Mouse (Mus musculus): ENCODE measurements around the gene Ccdc171. TPM values are rescaled to one million over a fixed set of nuclear protein-coding genes. Genes with fewer than 3 reads are reported as not detected.
A peak's percentile ranks its signal among the peaks of the same experiment; 100 is the strongest.
"Not testable (repeated sequence)": the region's sequence is repeated elsewhere in the genome, so short reads cannot be mapped to it uniquely, and the experiment has no call there.

Ccdc171 gene
- total RNA-seq, 2 experiments from 2014 or later = 4.0 to 7.3 TPM

DNA sequence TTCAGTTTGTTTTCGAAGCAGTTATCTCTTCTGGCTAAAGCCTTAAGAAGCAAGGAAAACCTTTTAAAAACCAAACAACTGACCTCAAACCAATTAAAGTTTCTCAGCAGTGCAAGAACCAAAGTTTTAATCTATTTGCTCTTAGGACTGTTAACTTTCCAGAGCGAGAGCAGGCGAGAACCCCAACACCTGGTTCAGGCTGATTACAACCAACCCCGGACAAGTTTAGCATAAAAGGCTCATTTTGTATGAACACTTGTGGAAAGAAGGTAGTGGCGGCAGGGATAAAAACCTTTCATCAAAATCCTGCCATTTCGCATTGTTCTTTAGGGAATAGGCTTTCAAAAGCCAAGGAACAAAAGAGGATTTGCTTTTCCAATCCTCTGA is 896 bp upstream of the Ccdc171 start:
- no peak for ATAC-seq (replicated peaks; ENCODE audit: poor library complexity, severe bottlenecking)

DNA sequence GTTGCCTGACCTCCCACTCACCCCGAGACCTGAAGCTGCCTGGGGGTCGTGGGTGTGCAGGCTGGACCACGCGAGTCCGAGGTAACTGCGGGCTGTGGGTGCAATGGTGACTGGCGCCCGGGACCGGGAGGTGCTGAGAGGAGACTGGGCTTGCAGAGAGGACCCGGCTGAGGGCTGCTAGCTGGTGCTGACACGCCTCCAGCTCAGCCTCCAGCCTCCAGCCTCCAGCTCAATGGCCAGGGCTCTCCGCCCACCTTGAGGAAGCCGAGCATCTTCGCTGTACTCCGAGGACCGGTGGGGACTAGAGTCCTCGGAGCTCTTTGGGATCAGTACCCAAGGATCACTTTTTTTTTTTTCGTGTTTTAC is 328 bp downstream of the Ccdc171 start:
- ATAC-seq (replicated peaks; ENCODE audit: poor library complexity, severe bottlenecking) = peak; percentile 66

DNA sequence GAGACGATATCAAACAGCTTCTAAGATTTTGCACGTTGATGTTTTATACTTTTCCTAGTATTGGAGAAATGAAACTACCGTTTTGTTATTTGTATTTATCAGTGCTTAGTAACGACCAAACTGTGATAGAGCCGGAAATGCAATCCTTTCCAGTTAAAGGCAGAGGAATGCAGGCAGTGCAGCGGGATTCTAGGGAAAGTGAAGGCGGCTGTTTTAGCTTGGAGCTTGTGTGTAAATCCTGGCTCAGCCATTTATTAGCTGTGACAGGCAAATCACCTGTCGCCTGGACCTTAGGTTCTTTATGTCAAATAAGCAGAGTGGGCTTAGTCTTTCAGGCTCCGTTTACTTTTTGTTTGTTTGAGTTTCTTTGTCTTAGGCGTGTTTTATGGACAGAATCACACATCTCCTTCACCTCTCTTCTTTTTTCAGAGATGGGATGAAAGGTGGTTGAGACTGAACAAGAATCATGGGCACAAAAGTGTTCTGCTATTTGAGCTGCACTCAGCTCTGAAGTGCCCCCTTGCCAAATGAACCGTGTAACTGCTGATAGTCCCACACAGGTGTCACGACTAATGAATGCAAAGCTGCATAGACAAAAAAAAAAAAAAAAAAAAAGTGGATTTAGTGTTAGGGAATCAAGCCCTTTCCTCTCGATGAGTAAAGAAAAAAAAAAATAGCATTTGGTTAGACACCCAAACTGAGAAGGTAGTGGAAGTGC is 1.1 kb downstream of the Ccdc171 start:
- peak; percentile 32 for ATAC-seq (replicated peaks; ENCODE audit: poor library complexity, severe bottlenecking)

DNA sequence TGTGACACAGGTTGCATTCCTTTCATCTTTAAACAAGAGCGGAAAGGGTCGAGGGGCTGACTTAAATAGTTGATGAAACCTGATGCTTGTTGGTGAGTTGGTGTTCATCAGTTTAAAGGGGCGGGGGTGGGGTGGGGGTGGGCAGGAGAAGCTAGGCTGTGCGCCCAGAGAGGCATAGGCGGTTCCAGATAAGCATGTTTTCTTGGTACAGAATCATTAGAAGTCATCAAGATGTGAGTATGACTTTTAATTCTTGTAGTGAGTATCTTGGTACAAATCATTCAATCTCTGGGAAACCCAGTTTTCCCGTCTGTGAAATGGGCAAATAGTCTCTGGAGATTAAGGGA is 1.6 kb downstream of the Ccdc171 start:
- no peak for ATAC-seq (replicated peaks; ENCODE audit: poor library complexity, severe bottlenecking)

DNA sequence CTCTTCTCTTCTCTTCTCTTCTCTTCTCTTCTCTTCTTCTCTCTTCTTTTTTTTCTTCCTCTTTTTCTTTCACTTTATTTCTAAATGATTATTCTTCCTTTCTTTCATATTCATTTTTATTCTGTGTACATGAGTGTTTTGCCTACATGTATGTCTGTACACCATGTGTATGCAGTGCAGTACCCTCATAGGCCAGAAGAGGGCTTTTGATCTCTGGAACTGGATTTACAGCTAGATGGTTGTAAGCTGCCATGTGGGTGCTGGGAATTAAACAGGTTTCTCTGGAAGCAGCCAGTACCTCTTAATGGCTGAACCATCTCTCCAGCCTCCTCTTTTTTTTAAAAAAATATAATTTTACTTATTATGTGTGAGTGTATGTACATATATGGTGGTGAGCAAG is 2.6 kb downstream of the Ccdc171 start:
- ATAC-seq (replicated peaks; ENCODE audit: poor library complexity, severe bottlenecking) = no peak

DNA sequence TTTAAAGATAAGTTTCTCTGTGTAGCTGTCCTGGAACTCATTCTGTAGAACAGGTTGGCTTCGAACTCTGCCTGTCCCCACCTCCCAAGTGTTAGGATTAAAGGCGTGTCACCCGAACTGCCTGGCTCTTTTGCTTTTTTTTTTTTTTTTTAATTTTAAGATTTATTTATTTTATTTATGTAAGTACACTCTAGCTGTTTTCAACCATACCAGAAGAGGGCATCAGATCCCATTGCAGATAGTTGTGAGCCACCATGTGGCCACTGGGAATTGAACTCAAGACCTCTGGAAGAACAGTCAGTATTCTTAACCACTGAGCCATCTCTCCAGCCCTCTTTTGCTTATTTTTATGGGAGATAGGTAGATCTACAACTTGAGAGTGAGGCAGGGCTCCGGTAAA is 4.7 kb downstream of the Ccdc171 start:
- not testable (repeated sequence) for ATAC-seq (replicated peaks; ENCODE audit: poor library complexity, severe bottlenecking)

DNA sequence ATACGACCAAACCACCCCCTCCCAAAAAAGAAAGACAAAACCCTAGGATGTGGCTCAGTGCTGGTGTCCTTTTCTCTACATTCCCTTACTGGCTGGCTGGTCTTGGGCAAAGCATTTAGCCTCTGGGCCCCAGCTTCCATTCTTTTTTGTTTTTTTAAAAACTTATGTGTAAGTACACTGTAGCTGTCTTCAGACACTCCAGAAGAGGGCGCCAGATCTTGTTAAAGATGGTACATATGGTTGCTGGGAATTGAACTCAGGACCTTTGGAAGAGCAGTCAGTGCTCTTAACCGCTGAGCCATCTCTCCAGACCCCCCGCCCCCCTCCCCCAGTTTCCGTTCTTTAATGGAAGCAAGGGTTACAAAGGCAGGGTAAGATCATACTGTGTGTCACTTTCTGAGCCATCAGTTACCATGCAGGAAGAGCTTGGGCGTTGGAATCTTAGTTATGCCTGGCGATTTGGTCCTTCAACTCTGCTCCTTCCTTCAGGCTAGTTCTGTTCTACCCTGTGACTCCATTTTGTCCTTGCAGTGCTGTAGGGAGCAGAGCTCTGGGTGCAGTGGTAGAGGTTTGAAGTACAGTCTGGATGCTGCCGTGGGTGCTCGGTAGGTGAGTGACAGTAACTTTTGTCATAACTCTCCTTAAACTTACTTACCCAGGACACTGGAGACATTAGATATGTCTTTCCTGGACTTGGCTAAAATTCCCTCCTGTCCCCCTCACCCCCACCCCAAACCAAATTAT is 8.0 kb downstream of the Ccdc171 start:
- no peak; the same call in 1 of the 2 replicates for ATAC-seq (replicated peaks; ENCODE audit: poor library complexity, severe bottlenecking)

DNA sequence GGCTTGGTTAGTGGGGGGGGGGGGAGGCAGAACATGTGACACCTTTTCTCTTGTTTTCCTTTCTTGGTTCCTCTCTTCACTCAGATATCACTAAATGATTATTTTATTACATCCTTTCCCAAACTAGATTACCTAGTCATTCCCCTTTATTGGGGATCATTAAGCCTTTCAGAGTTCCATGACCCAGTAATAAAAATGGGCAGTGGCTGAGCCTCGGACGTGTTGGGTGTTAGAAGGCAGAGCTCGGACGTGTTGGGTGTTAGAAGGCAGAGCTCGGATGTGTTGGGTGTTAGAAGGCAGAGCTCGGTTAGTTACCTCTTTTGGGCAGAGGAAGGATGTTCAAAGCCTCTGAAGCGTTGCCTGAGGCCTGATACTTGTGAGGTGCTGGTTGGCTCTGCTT is 8.7 kb downstream of the Ccdc171 start:
- no peak for ATAC-seq (replicated peaks; ENCODE audit: poor library complexity, severe bottlenecking)

DNA sequence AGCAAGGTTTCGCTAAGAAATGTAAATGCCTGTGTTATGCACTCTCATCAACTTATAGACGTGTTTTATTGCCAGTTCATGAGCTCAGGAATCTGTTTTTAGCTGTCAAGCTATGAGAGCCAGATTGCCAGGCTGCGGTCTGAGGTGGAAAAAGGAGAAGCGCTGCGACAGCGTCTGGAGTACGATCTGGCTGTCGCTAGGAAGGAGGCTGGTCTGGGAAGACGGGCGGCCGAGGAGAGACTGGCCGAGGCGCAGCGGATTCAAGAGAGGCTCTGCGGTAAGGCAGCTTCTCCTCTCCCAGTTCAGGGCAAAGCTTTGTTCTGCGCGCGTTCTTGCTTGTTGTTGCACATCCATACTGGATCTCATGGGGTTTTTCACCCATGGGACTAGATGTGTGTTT is 24.2 kb downstream of the Ccdc171 start:
- no peak for ATAC-seq (replicated peaks; ENCODE audit: poor library complexity, severe bottlenecking)

DNA sequence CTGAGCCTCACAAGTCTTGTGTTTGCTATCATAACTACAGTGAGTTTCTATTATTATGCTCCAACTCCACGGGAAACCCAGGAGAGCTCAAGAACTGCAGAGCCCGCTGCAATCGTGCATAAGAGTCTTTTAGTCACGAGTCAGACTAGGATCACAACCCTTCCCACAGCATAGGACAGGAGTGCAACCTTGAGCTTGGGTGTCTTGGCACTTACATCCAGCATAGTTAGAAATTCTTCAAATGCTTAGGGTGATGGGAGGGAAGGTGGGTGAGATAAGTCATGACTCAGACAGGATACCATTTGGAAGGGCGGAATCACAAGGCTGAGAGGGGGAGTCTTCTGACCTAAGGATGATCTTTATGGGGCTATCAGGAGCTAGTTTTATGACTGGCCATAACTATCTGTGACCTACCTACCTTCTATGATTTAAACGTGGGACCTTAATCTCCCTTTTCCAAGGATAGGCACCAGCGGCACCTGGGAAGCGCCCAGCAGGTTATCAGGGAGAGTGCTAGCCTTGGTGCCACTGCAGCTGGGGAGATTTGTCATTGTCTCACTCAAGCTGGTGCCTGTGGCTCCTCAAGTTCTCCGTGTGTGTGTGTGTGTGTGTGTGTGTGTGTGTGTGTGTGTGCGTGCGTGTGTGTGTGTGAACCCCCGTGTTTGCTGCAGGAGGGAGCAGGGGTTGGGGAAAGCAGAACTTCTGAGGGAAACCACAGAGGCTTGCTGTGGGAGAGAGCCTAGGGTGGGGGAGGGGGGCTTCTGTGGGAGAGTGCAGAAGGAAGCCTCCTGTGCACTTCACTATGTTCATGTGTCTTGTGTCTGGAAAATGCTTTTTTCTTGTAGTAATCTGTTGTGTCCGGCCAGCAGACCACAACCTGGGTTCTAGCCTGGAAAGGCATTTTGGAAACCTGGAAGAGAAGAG is 42.1 kb downstream of the Ccdc171 start:
- peak; percentile 98 for ATAC-seq (replicated peaks; ENCODE audit: poor library complexity, severe bottlenecking)

DNA sequence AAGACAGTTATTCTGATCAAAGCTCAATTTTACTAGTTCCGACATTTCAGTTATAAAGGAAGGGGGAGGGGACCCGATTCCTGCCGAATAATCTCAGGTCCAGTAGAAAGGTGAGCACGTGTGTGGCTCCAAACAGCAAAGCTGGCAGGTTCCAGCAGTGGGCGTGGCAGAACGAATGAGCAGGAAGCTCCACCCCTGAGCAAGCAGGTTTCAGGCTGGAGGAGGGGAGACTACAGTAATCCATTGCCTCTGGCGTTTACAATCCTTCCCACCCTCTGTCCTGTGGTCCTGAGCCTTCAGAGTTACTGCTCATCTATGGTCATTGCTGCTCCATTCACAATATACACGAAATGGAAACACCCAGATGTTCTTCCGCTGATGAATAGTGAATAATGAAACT is 42.8 kb downstream of the Ccdc171 start:
- not testable (repeated sequence) for ATAC-seq (replicated peaks; ENCODE audit: poor library complexity, severe bottlenecking)

DNA sequence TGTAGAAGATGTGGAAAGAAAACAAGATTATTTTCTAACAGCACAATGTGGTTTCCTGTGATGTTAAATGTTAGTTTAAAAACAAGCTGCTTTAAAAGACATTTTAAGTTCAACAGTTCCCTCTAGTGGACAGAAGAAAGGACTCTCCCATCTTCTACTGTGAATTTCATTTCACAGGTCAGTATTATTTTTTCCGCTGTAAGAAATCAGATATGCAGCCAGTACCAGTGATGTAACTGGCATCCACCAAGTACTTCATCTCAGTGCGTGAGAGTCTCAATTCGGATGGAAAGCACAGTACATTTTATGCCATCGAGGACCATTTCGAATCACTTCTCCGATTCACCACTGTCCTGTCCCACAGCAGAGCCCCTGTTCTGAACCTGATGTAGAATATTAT is 45.2 kb downstream of the Ccdc171 start:
- ATAC-seq (replicated peaks; ENCODE audit: poor library complexity, severe bottlenecking) = peak; percentile 52

DNA sequence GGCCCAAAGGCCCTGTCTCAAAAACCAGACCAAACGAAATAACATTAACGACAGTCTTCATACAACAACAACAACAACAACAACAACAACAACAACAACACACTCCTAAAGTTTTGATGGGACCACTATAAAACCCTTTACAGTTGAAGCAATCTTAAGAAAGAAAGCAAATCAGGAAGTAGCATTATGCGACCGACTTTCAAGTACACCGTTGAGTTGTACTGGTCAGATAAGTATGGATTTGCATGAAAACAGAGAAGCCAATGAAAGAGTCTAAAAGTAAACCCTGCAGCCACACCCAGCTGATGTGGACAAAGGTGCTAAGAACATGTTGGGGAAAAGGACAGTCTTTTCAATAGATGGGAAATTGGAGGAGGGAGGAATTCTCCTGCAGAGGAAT is 45.7 kb downstream of the Ccdc171 start:
- no peak for ATAC-seq (replicated peaks; ENCODE audit: poor library complexity, severe bottlenecking)

DNA sequence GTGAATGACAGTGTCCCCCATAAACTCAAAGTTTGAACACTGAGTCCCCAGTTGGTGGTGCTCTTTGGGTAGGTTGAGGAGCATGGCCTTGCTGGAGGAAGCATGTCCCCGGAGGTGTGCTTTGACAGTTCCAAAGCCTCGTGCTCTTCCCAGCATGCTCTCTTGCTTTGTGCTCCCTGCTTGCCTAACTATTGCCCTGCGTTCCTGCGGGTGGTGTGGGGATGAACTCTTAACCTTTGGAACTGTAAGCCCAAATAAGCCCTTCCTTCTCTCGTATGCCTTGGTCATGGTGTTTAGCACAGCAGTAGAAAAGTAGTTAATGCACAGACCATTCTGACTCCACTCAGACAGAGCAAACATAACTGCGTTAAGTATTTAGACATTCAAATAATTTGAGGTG is 47.2 kb downstream of the Ccdc171 start:
- ATAC-seq (replicated peaks; ENCODE audit: poor library complexity, severe bottlenecking) = no peak

DNA sequence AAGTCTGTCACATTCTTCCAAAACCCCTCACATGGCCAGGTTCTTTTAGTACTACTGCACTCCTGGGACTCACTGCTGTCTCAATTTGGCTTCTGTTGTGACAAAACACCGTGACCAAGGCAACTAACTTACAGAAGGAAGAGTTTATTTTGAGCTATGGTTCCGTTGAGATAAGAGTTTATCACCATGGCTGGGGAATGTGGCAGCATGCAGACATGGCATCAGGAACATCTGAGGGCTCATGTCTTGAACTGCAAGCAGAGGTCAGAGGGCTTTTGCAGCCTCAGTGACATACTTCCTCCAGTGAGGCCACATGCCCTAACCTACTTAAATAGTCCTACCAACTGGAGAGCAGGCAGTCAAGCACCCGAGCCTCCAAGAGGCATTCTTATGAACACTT is 51.0 kb downstream of the Ccdc171 start:
- no peak for ATAC-seq (replicated peaks; ENCODE audit: poor library complexity, severe bottlenecking)

DNA sequence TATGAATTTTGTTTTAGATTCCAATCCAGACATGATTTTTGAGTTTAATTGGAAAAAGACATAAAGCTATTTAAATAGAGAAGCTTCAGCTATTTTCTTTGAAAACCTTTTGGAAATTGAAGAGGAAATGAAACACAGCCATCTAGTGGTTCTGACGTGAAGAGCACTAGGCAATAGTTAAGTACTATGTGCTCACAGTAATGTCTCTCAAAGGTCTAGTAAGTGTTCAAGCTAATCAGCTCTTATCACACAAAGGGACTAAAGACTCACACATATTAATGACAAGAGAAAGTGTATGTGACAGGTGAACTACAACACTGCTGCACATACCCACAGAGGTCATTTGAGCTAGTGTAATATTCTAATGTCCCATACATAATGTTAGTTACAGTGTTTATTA is 54.8 kb downstream of the Ccdc171 start:
- peak; percentile 48 for ATAC-seq (replicated peaks; ENCODE audit: poor library complexity, severe bottlenecking)

DNA sequence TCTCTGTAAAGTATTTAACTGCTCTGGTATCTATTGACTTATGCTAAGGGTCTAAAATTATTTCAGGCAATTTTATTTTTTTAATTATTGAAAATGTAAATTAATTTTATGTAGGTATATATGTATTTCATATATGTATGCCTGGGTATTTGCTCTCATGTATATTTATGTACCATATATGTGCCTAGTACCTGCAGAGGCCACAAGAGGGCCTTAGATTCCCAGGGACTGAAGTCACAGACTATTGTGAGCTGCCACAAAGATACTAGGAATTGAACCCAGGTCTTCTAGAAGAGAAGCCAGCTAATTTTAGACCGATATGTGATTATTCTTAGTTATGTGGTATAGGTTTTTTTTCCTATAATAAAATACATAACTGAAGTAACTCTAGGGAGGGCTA is 62.2 kb downstream of the Ccdc171 start:
- no peak for ATAC-seq (replicated peaks; ENCODE audit: poor library complexity, severe bottlenecking)

DNA sequence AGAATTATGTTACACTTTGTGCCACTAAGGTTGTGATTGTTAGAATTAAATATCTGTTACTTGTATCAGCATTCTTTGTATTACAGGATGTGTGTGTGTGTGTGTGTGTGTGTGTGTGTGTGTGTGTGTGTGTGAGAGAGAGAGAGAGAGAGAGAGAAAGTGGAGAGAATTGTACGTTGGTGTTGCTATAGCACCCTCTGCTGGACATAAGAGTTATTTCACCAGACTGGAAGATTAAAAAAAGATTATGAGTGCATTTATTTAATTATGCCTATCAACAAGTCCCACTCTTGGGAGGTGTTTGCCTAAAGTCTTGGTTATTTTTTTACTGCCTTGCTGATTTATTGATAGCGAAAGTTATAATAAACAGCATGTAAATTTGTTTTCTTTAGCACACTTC is 71.1 kb downstream of the Ccdc171 start:
- ATAC-seq (replicated peaks; ENCODE audit: poor library complexity, severe bottlenecking) = peak; percentile 70

DNA sequence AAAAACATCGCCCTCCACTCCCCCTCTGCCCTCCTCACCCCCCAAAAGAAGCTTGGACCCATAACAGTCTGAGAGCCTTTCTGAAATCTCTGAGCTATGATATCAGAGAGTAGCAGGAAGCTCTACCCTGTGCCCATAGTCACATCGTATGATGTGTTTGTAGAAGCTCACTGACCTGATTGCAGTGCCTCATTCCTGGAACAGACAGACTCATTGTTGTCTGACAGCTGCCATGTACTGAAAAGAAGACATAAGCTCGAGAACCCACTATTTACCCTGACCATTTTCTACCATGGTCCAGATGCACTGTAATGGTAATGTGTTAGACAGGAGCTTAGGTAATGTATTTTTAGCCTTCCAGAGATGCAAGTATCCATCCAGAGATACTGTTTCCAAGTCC is 85.8 kb downstream of the Ccdc171 start:
- no peak for ATAC-seq (replicated peaks; ENCODE audit: poor library complexity, severe bottlenecking)

DNA sequence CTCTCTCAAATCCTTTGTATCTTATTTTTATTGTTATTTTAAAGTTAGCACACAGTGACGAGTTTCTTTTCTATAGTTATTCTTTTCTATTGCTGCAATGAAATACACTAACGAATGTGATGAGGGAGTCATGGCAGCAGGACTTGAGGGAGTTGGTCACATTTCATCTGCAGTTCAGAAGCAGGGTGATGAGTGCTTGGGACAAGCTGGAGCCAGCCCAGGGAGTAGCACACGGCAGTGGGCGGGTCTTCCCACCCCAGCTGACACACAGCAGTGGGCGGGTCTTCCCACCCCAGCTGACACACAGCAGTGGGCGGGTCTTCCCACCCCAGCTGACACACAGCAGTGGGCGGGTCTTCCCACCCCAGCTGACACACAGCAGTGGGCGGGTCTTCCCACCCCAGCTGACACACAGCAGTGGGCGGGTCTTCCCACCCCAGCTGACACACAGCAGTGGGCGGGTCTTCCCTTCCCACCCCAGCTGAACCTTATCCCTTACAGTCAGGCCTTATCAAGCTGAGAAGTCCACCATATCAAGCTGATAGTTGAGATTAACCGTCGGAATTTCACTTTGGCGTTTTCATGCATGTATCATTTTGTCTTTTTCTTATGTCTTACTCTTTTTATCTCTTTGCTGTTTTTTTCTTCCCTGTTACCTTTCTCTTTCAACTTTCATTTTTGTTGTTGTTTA is 97.8 kb downstream of the Ccdc171 start:
- ATAC-seq (replicated peaks; ENCODE audit: poor library complexity, severe bottlenecking) = not testable (repeated sequence)

DNA sequence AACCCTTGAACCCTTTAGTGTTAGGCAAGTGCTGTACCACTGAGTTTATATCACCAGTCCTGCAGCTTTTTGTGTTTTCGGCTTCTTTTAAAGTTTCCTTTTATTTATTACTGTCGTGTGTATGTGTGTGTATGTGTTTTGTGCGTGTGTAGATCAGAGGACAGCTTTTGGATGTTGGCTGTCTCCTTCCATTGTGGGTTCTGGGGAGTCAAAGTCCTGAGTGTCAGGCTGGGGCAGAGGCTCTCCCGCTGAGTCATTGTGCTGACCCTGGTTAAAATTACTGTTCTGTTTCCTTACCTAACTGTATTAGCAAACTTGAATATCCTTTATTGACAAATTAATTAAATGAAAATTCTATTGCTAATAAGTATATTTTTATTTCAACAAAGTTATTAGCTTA is 98.4 kb downstream of the Ccdc171 start:
- ATAC-seq (replicated peaks; ENCODE audit: poor library complexity, severe bottlenecking) = no peak
